Mouse (Mus musculus) C2C12 (cell line): ENCODE results near the gene Scnm1. TPM values are rescaled to one million over a fixed set of nuclear protein-coding genes. Genes with fewer than 3 reads are reported as not detected.

Experiments used
- H3K27me3 ChIP-seq: one replicate; pipeline ENCODE4 v1.6.1; 2011; ENCODE audit not compliant: control insufficient read depth, insufficient read depth, insufficient read length
- H3K36me3 ChIP-seq: one replicate; pipeline ENCODE4 v1.6.1; 2011; ENCODE audit not compliant: control insufficient read depth, insufficient read depth
- H3K4me3 ChIP-seq: one replicate; pipeline ENCODE4 v1.5.1; 2011; ENCODE audit warnings: mild to moderate bottlenecking, control low read depth; ENCODE audit not compliant: poor library complexity, insufficient read depth, severe bottlenecking
- H3K79me2 ChIP-seq: one replicate; pipeline ENCODE4 v1.6.1; 2011; ENCODE audit not compliant: control insufficient read depth, insufficient read depth
- H3K79me3 ChIP-seq: one replicate; pipeline ENCODE4 v1.6.1; 2011; ENCODE audit warnings: low read depth, control low read depth
- H3ac ChIP-seq: one replicate; pipeline ENCODE3; 2011; ENCODE audit warnings: low read depth; ENCODE audit not compliant: control insufficient read depth, insufficient read length
- CEBPB ChIP-seq: IDR thresholded peaks from one replicate; pipeline ENCODE4 v1.6.1; 2011; ENCODE audit warnings: low read depth, mild to moderate bottlenecking, control low read depth, moderate library complexity
- CTCF ChIP-seq: IDR thresholded peaks from one replicate; pipeline ENCODE4 v1.5.1; 2011; ENCODE audit not compliant: control insufficient read depth, insufficient read depth, insufficient read length
- FOSL1 ChIP-seq: IDR thresholded peaks from one replicate; pipeline ENCODE4 v1.8.0; 2011; ENCODE audit warnings: mild to moderate bottlenecking, low read length; ENCODE audit not compliant: poor library complexity, insufficient read depth, severe bottlenecking
- MAX ChIP-seq: IDR thresholded peaks from one replicate; pipeline ENCODE4 v1.6.1; 2011; ENCODE audit warnings: mild to moderate bottlenecking, control low read depth
- MYOD1 ChIP-seq: IDR thresholded peaks from one replicate; pipeline ENCODE4 v1.6.1; 2011; ENCODE audit warnings: low read depth; ENCODE audit not compliant: control insufficient read depth, insufficient read length
- MYOG ChIP-seq: IDR thresholded peaks from one replicate; pipeline ENCODE4 v1.6.1; 2011; ENCODE audit not compliant: control insufficient read depth, insufficient read length; ENCODE audit errors: extremely low read depth
- USF1 ChIP-seq: IDR thresholded peaks from one replicate; pipeline ENCODE4 v1.6.1; 2011; ENCODE audit warnings: low read depth, mild to moderate bottlenecking, control low read depth, moderate library complexity
- polyA plus RNA-seq: library from polyadenylated mRNA; unstranded; fragments of >200 nt; fragmentation: generic; extraction: Trizol; gene quantifications from one replicate; pipeline ENCODE4 v1.2.1, GENCODE M21; 2012; ENCODE audit warnings: missing spikeins

Gene Scnm1
- polyA plus RNA-seq, 1 experiment = 22.2 TPM

DNA sequence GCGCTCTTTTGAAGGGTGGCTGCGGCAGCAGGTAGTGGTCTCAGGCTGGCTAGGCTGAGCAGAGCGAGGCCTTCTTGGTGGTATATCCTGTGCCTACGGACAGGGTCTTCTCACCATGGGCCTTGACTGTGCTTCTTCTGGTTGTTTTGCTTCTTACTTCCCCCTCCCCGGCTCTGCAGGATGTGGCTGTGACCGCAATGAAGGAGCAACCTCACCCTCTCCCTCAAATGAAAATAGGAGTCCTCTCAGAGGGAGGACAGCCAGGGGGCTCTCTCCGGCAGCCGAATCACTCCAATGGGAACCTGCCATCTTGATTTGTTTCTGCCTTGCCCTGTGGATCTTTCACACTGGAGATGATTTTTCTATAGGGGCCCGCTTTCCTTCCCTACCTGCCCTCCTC, 7.7 kb upstream of the Scnm1 start:
- Histone ChIP-seq H3K4me3 (no peak overlapping the region), H3K36me3 (no peaks in the 10 kb centered on the region), H3K79me3 (no peaks in the 10 kb centered on the region), H3K79me2 (no peaks in the 10 kb centered on the region), H3ac (no peak overlapping the region), H3K27me3 (no peaks in the 10 kb centered on the region)
- TF ChIP-seq CEBPB (no peak), FOSL1 (no peak), MAX (no peak), CTCF (no peak), MYOG (no peak), MYOD1 (no peak), USF1 (no peak)

DNA sequence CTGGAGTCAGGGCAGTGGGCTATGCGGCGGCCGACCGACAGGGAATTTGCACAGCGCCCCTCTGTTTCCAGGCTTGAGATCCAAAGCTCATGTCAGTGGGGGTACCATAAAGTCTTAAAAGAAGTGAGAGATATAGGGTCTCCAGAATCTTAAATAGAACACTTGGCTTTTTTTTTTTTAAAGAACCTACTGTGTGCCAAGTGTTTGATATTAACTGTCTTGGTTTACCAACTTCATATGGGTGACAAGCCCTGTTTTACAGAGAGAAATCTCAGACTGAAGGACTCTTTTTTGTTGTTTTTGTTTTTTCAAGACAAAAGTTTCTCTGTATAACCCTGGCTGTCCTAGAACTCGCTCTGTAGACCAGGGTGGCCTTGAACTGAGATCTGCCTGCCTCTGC, 7.0 kb upstream of the Scnm1 start:
- TF ChIP-seq USF1 (no peak), CEBPB (no peak), CTCF (no peak), MYOG (no peak), MAX (no peak), MYOD1 (no peak), FOSL1 (no peak)
- Histone ChIP-seq H3K79me3 (no peaks in the 10 kb centered on the region), H3K4me3 (no peak overlapping the region)

DNA sequence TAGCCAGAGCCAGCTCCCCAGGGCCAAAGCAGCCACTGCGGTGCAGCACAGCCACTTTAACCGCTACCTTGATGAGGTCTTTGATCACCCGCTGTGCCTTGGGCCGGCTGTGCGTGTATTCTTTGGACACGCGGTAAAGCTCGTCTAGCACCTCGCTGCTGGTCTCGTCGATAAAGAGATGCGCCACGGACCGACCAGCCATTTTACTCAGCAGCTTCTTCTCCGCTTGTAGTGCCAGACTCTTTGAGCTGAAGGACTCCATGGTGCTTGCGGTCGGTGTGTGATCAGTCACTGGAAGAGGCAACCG, 6.4 kb upstream of the Scnm1 start:
- no peak for TF ChIP-seq CTCF
- TF ChIP-seq FOSL1 = no peak
- TF ChIP-seq MAX = no peak
- no peak for TF ChIP-seq MYOG
- TF ChIP-seq CEBPB = no peak
- Histone ChIP-seq H3K27me3 (no peaks in the 10 kb centered on the region), H3K79me2 (no peaks in the 10 kb centered on the region), H3K4me3 (no peak overlapping the region), H3ac (no peak overlapping the region), H3K36me3 (no peaks in the 10 kb centered on the region), H3K79me3 (no peaks in the 10 kb centered on the region)

More for the DNA sequence above, 7.0 kb upstream of the Scnm1 start:
- Histone ChIP-seq H3K36me3 (no peaks in the 10 kb centered on the region), H3ac (no peak overlapping the region), H3K79me2 (no peaks in the 10 kb centered on the region), H3K27me3 (no peaks in the 10 kb centered on the region)

DNA sequence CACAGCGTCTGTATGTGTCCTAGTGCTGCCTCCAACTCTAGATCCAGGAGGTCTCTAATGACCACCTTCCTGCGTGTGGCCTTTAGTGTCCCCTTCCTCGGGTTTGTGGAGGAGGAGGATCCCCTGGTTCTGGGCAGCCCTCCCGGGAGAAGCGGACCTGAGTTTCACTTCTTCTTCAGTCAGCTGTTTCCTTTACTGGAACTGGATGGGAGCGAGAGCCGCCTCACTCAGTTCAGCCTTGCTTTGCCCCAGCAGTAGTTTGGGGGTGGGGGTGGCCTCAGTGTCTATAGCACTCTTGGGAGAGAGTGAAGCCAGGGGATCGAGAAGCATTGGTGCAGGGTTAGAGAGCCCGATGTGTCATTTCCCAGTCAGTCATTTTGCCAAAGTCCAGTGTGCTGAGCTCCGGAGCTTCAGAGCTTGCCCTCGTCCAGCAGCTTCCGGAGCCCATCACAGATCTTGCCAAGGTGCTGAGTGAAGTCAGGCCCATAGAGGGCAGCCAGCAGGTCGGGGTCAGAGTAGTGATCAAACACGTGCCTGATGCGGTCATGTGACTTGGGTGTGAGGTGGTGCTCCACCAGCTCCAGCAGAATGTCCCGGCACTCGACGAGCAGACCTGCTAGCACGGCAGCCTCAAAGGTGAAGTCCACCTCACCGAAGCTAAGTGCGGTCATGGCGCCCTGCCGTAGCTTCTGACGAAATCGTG, 5.9 kb upstream of the Scnm1 start:
- Histone ChIP-seq H3K36me3 (no peaks in the 10 kb centered on the region), H3K27me3 (no peaks in the 10 kb centered on the region), H3K79me2 (no peaks in the 10 kb centered on the region), H3K4me3 (no peak overlapping the region), H3ac (no peak overlapping the region), H3K79me3 (no peaks in the 10 kb centered on the region)
- TF ChIP-seq MYOG (no peak), MYOD1 (no peak), FOSL1 (no peak), CTCF (no peak), CEBPB (no peak), USF1 (no peak), MAX (no peak)

DNA sequence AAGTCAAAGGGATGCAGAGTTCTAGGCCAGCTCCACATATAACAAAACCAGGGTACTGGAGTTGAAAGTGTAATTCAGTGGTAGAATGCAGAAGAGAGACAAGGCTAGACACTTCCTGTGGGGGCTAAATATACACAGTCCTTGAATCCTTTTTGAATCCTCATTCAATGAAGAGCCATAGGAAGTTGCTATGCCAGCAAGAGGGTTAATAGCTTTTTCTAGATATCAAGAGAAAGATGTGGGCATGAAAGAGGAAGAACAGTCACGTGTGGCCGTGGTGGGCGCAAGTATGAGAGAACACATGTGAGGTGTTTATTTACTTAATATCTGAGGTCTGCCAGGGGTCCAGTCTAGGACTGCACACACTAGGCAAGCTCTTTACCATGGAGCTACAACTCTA, 2.5 kb upstream of the Scnm1 start:
- Histone ChIP-seq H3K4me3 (no peak overlapping the region), H3K27me3 (no peaks in the 10 kb centered on the region)
- no peak for TF ChIP-seq CTCF
- no peak for TF ChIP-seq CEBPB

DNA sequence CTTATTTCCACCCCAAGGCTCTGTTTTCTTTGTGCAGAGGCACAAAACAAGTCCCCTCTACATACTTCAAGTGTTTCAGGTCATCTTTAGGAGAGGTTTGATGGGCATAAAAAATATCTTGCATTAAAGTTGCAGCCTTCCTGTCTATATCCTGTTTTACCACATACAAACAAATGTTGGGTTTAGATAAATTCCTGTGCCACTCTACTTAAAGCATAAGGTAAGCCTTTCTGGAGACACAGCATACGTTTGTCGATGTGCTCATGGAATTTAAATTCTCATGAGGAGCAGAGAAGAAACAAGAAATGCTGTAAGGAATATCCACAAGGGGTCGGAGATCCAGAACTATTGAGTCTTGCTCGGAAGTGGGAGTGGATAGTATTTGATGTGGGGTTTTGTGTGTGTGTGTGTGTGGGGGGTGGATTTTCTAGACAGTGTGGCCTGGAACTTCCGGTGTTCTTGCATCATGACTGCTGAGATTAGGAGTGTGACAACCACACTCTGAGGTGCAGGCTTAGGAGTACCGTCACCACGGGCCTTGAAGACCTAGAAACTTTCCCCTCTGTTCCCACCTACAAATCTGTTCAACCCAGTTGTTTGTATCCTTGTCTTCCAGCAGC, 1.7 kb upstream of the Scnm1 start:
- H3K36me3 ChIP-seq = no peaks in the 10 kb centered on the region
- H3K79me3 ChIP-seq = no peaks in the 10 kb centered on the region
- H3ac ChIP-seq = no peak overlapping the region
- H3K4me3 ChIP-seq = no peak overlapping the region
- TF ChIP-seq FOSL1 (no peak), CEBPB (no peak), MYOG (no peak), MYOD1 (no peak), CTCF (no peak), MAX (no peak), USF1 (no peak)
- peaks cover 5% of the 10 kb centered on the region for H3K79me2 ChIP-seq
- H3K27me3 ChIP-seq = no peaks in the 10 kb centered on the region

More for the DNA sequence above, 2.5 kb upstream of the Scnm1 start:
- Histone ChIP-seq H3K36me3 (no peaks in the 10 kb centered on the region), H3K79me3 (no peaks in the 10 kb centered on the region), H3ac (no peak overlapping the region), H3K79me2 (peaks cover 5% of the 10 kb centered on the region)
